Mouse (Mus musculus) MEL (cell line): ENCODE measurements around the gene Ust. TPM values are rescaled to one million over a fixed set of nuclear protein-coding genes. Genes with fewer than 3 reads are reported as not detected.

Experiments
- DNase-seq: peaks from one replicate; pipeline ENCODE4 v3.0.0; 2011; ENCODE audit warnings: low read depth, low spot score
- H3K27ac ChIP-seq: 2 replicates; pipeline ENCODE4 v1.5.1; 2012; ENCODE audit warnings: low read depth, mild to moderate bottlenecking, control low read depth, low read length, moderate library complexity; ENCODE audit not compliant: control insufficient read depth
- H3K27me3 ChIP-seq, 2 experiments: fragments of 150-350 bp in 1 of 2; sonication (generic) in 1 of 2; 2 replicates each; pipeline ENCODE4 v1.6.1; 2012; ENCODE audit warnings: low read length in 2 of 2, mild to moderate bottlenecking in 2 of 2, improper control_type of control experiment in 1 of 2, moderate library complexity in 1 of 2; ENCODE audit not compliant: insufficient read depth in 2 of 2, control insufficient read depth in 1 of 2
- H3K36me3 ChIP-seq, 2 experiments: 2 replicates each; pipeline ENCODE4 v1.6.1; 2012 to 2014; ENCODE audit warnings: low read length in 2 of 2, improper control_type of control experiment in 1 of 2, inconsistent platforms in 1 of 2, mild to moderate bottlenecking in 1 of 2; ENCODE audit not compliant: insufficient read depth in 2 of 2, control insufficient read depth in 1 of 2
- H3K4me1 ChIP-seq, 2 experiments: fragments of 150-350 bp in 1 of 2; sonication (generic) in 1 of 2; 2 replicates each; pipeline ENCODE4 v1.6.1; 2012; ENCODE audit warnings: low read length in 2 of 2, improper control_type of control experiment in 1 of 2, mild to moderate bottlenecking in 1 of 2; ENCODE audit not compliant: insufficient read depth in 2 of 2, control insufficient read depth in 1 of 2
- H3K4me3 ChIP-seq, 2 experiments: fragments of 150-350 bp in 1 of 2; sonication (generic) in 1 of 2; 2 replicates each; pipeline ENCODE4 v1.5.1; 2012; ENCODE audit warnings: low read depth in 2 of 2, low read length in 2 of 2, mild to moderate bottlenecking in 2 of 2, moderate library complexity in 2 of 2, control low read depth in 1 of 2, improper control_type of control experiment in 1 of 2; ENCODE audit not compliant: control insufficient read depth in 1 of 2, insufficient read depth in 1 of 2
- H3K79me2 ChIP-seq: 2 replicates; pipeline ENCODE4 v1.6.1; 2012; ENCODE audit warnings: mild to moderate bottlenecking, low read length, moderate library complexity; ENCODE audit not compliant: control insufficient read depth, poor library complexity, insufficient read depth
- H3K9ac ChIP-seq: 2 replicates; pipeline ENCODE4 v1.6.1; 2012; ENCODE audit warnings: low read depth, mild to moderate bottlenecking, control low read depth, low read length, moderate library complexity; ENCODE audit not compliant: control insufficient read depth, poor library complexity, severe bottlenecking
- H3K9me3 ChIP-seq: fragments of 150-350 bp; sonication (generic); replicated peaks from 2 replicates; pipeline ENCODE4 v1.6.1; 2012; ENCODE audit warnings: mild to moderate bottlenecking, low read length, improper control_type of control experiment, moderate library complexity; ENCODE audit not compliant: insufficient read depth
- BHLHE40 ChIP-seq: IDR thresholded peaks from 2 replicates; pipeline ENCODE4 v1.6.1; 2012; ENCODE audit warnings: low read depth, mild to moderate bottlenecking, inconsistent platforms, low read length, improper control_type of control experiment, borderline replicate concordance
- CHD1 ChIP-seq: IDR thresholded peaks from 2 replicates; pipeline ENCODE4 v1.6.1; 2012; ENCODE audit warnings: low read depth, mild to moderate bottlenecking, inconsistent platforms, low read length, improper control_type of control experiment
- CHD2 ChIP-seq: IDR thresholded peaks from 2 replicates; pipeline ENCODE4 v1.6.1; 2011; ENCODE audit warnings: low read length, improper control_type of control experiment
- E2F4 ChIP-seq: IDR thresholded peaks from 2 replicates; pipeline ENCODE4 v1.6.1; 2011; ENCODE audit warnings: low read depth, low read length, improper control_type of control experiment, borderline replicate concordance
- GABPA ChIP-seq: IDR thresholded peaks from 2 replicates; pipeline ENCODE4 v1.6.1; 2012; ENCODE audit warnings: low read depth, mild to moderate bottlenecking, inconsistent platforms, low read length, improper control_type of control experiment, moderate library complexity
- GATA1 ChIP-seq: IDR thresholded peaks from 2 replicates; pipeline ENCODE4 v1.6.1; 2011; ENCODE audit warnings: low read depth, low read length, improper control_type of control experiment
- KAT2A ChIP-seq: conservative IDR thresholded peaks from 2 replicates; pipeline ENCODE4 v1.6.1; 2012; ENCODE audit warnings: low read depth, low read length, improper control_type of control experiment, inconsistent platforms
- MAX ChIP-seq: IDR thresholded peaks from 2 replicates; pipeline ENCODE4 v1.6.1; 2011; ENCODE audit warnings: low read length, improper control_type of control experiment
- MAZ ChIP-seq: IDR thresholded peaks from 2 replicates; pipeline ENCODE4 v1.6.1; 2012; ENCODE audit warnings: low read depth, mild to moderate bottlenecking, inconsistent platforms, low read length, improper control_type of control experiment
- MXI1 ChIP-seq: IDR thresholded peaks from 2 replicates; pipeline ENCODE4 v1.6.1; 2011; ENCODE audit warnings: mild to moderate bottlenecking, low read depth, low read length, improper control_type of control experiment
- MYC ChIP-seq: IDR thresholded peaks from 2 replicates; pipeline ENCODE4 v1.6.1; 2011; ENCODE audit warnings: low read depth, mild to moderate bottlenecking, low read length, improper control_type of control experiment, moderate library complexity
- NELFE ChIP-seq: IDR thresholded peaks from 2 replicates; pipeline ENCODE4 v1.6.1; 2011; ENCODE audit warnings: low read depth, low read length, improper control_type of control experiment
- NRF1 ChIP-seq: IDR thresholded peaks from 2 replicates; pipeline ENCODE4 v1.6.1; 2014; ENCODE audit warnings: low read depth, mild to moderate bottlenecking, inconsistent platforms, low read length, improper control_type of control experiment, moderate library complexity; ENCODE audit not compliant: poor library complexity, insufficient read depth, severe bottlenecking
- POLR2AphosphoS5 ChIP-seq: IDR thresholded peaks from 2 replicates; pipeline ENCODE4 v1.6.1; 2012; ENCODE audit warnings: low read depth, borderline replicate concordance, mild to moderate bottlenecking, inconsistent platforms, low read length, moderate library complexity, mixed read lengths
- RAD21 ChIP-seq: IDR thresholded peaks from 2 replicates; pipeline ENCODE4 v1.6.1; 2011; ENCODE audit warnings: mild to moderate bottlenecking, low read depth, low read length, improper control_type of control experiment
- RCOR1 ChIP-seq: IDR thresholded peaks from 2 replicates; pipeline ENCODE4 v1.6.1; 2012; ENCODE audit warnings: low read depth, mild to moderate bottlenecking, inconsistent platforms, low read length, improper control_type of control experiment
- SIN3A ChIP-seq: IDR thresholded peaks from 2 replicates; pipeline ENCODE4 v1.6.1; 2012; ENCODE audit warnings: low read length, improper control_type of control experiment, inconsistent platforms
- SMC3 ChIP-seq: IDR thresholded peaks from 2 replicates; pipeline ENCODE4 v1.6.1; 2011; ENCODE audit warnings: low read depth, low read length, improper control_type of control experiment
- TBP ChIP-seq: IDR thresholded peaks from 2 replicates; pipeline ENCODE4 v1.8.0; 2011; ENCODE audit warnings: low read depth, low read length, improper control_type of control experiment
- UBTF ChIP-seq: IDR thresholded peaks from 2 replicates; pipeline ENCODE4 v1.6.1; 2012; ENCODE audit warnings: low read depth, mild to moderate bottlenecking, inconsistent platforms, low read length, improper control_type of control experiment, moderate library complexity, borderline replicate concordance; ENCODE audit not compliant: insufficient read depth
- ZC3H11A ChIP-seq: IDR thresholded peaks from 2 replicates; pipeline ENCODE4 v1.6.1; 2012; ENCODE audit warnings: low read depth, mild to moderate bottlenecking, inconsistent platforms, low read length, improper control_type of control experiment
- ZKSCAN1 ChIP-seq: IDR thresholded peaks from 2 replicates; pipeline ENCODE4 v1.6.1; 2012; ENCODE audit warnings: low read depth, mild to moderate bottlenecking, inconsistent platforms, low read length, improper control_type of control experiment, moderate library complexity
- polyA plus RNA-seq, 2 experiments: library from polyadenylated mRNA; stranded (reverse) in 1 of 2; unstranded in 1 of 2; fragments of >175 nt in 1 of 2; fragments of >200 nt in 1 of 2; gene quantifications; 2 replicates each; pipeline versions ENCODE4 v1.2.1 to v1.2.4; 2012; ENCODE audit warnings: low replicate concordance in 2 of 2, low read depth in 1 of 2; ENCODE audit not compliant: insufficient read length in 2 of 2, insufficient read depth in 1 of 2, missing spikeins in 1 of 2
- total RNA-seq: library from RNA; depleted of rRNA; stranded (reverse); fragments of 300-350 nt; gene quantifications from 2 replicates; pipeline ENCODE4 v1.2.3, GENCODE M21; 2012

Gene Ust
- total and polyA plus RNA-seq, 3 experiments = not detected

DNA sequence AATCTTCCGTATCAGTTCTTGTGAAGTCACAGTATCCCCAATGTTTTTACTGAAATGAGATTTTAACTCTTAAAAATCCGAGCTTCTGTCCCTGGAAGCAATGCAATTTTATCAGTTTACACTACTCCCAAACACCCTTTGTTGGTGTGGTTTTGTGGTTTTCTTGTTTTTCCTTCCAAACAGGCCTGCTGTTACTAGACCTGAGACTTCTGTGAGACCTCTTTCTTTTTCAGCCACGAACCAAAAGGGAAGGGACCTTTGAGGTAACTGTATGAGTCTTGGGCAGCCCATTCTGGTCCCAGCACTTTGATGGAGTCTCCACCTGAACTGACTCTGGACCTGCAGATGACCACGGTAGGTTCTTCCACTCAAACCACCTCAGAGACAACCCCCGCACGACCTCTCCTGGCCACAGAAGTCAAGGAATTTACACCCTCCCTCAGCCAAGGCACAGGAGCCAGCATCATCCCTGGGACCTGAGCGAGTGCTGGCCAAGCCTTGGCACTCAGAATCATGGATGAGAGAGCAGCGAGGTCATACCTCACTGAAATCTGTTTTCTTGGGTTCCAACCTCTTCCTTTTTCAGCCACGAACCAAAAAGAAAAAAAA, 1.6 kb downstream of the Ust start:
- no peak for TF ChIP-seq RCOR1
- no peak for TF ChIP-seq KAT2A
- TF ChIP-seq RAD21 = no peak
- no peak for TF ChIP-seq E2F4
- TF ChIP-seq MXI1 = no peak
- no peak for TF ChIP-seq CHD1
- TF ChIP-seq UBTF = no peak
- TF ChIP-seq TBP = no peak
- TF ChIP-seq MYC = no peak
- no peak for TF ChIP-seq BHLHE40
- Histone ChIP-seq H3K36me3 (no peaks in the 10 kb centered on the region), H3K4me3 (no peak overlapping the region), H3K9ac (no peak overlapping the region), H3K27me3 (no peaks in the 10 kb centered on the region), H3K9me3 (no peaks in the 10 kb centered on the region), H3K79me2 (no peaks in the 10 kb centered on the region), H3K27ac (no peak overlapping the region), H3K4me1 (no peaks in the 10 kb centered on the region)
- no peak for DNase-seq

DNA sequence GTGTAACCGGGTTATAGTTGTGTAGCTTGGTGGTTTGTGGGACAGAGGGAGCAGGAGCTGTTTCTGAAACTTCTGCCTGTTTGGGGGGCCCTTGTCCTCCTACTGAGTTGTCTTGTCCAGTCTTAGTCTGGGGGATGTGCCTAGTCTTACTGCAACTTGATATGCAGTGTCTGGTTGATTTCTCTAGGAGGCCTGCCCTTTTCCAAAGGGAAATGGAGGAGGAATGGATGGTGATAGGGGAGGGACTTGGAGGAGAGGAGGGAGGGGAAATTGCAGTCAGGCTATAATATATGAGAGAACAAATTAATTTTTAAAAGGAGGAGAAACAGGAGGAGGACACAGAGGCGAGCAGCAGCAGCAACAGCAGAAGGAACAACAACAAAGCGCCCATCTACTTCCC, 4.9 kb downstream of the Ust start:
- no peaks in the 10 kb centered on the region for H3K27me3 ChIP-seq
- no peak overlapping the region for H3K9ac ChIP-seq
- TF ChIP-seq NELFE (no peak), NRF1 (no peak), GABPA (no peak), TBP (no peak), E2F4 (no peak), SIN3A (no peak), MAX (no peak), MXI1 (no peak), POLR2AphosphoS5 (no peak), ZC3H11A (no peak), RCOR1 (no peak), ZKSCAN1 (no peak), RAD21 (no peak), SMC3 (no peak), MAZ (no peak), GATA1 (no peak), CHD2 (no peak)
- H3K27ac ChIP-seq = no peak overlapping the region
- no peaks in the 10 kb centered on the region for H3K9me3 ChIP-seq
- no peaks in the 10 kb centered on the region for H3K4me1 ChIP-seq
- no peaks in the 10 kb centered on the region for H3K36me3 ChIP-seq
- H3K79me2 ChIP-seq = no peaks in the 10 kb centered on the region
- DNase-seq = no peak
- H3K4me3 ChIP-seq = no peak overlapping the region
